In the genomic region with DNA sequence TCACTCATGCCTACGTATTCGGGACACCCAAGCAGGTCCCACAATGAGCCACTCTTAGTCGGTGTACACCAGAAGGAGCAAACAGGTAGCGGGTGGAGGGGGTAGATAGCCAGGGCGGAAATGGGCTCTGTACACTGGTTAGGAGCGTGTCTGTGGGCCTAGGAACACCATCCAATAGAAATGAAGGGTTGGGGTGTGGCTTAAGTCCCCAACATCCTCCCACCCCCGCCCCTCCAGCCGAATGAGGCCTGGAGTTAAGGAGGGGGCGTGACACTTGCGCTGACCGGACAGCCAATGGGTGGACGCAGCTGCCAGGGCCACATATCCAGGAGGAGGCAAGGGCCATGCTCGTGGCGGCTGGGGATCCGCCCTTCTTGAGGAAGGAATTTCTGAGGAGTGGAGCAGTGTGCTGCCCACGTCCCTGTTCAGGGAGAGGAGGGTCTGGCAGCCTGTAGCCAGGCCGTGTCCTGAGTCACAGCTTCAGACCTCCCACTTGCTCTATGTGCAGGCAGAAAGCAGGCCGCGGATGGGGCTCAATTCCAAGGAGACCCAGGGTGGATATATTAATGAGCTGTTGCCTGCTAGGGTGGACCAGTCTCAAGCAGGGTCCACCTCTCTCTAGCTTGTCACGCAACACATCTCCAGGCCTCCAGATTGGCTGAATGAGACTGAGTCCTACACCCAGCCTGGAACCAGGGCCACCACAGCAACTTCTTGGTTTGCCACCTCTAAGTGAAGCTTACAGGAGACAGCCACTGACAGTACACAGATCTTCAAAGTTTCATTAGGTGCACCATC, we compare ENCODE assay signal across 7 mouse cellular contexts. TPM values are rescaled to one million over a fixed set of nuclear protein-coding genes. Genes with fewer than 3 reads are reported as not detected.
A peak's percentile ranks its signal among the peaks of the same experiment; 100 is the strongest.
DNase-seq lines count a peak whose midpoint lies in the region; ATAC-seq and TF ChIP-seq lines count a peak whose summit lies in the region.

No protein-coding gene starts in this region.

- no peaks in the 10 kb centered on the region for H3K27me3 ChIP-seq in embryonic facial prominence, embryonic 15.5 days
- 0 out of 2 replicates have a peak, but pooled peaks cover 11% of the 10 kb centered on the region for H3K27me3 ChIP-seq in heart, embryonic 12.5 days (replicated peaks)
- H3K27me3 ChIP-seq in kidney, embryonic 15.5 days, result no peaks in the 10 kb centered on the region
- H3K27me3 ChIP-seq in small intestine, adult 2 months (ENCODE audit: control insufficient read depth, insufficient read depth, low read length), result no peaks in the 10 kb centered on the region

- no peaks in the 10 kb centered on the region for H3K9me3 ChIP-seq in embryonic facial prominence, embryonic 15.5 days (replicated peaks)
- no peaks in the 10 kb centered on the region; the same call in 1 of the 2 replicates for H3K9me3 ChIP-seq in heart, embryonic 12.5 days (replicated peaks)
- no peaks in the 10 kb centered on the region for H3K9me3 ChIP-seq in kidney, embryonic 15.5 days (replicated peaks)

- TF ChIP-seq POLR2A in small intestine, adult 2 months (IDR thresholded peaks at IDR 0.05; ENCODE audit: low read depth, low read length), result no peak

- H3K4me2 ChIP-seq in embryonic facial prominence, embryonic 15.5 days (replicated peaks), result peak overlapping the region; percentile 45
- H3K4me2 ChIP-seq in heart, embryonic 12.5 days, result peak overlapping the region; percentile 68
- peak overlapping the region; percentile 62 for H3K4me2 ChIP-seq in kidney, embryonic 15.5 days

- no peak overlapping the region for H3K27ac ChIP-seq in brown adipose tissue, adult 24 weeks (replicated peaks; ENCODE audit: low read depth, low read length)
- H3K27ac ChIP-seq in embryonic facial prominence, embryonic 15.5 days (replicated peaks), result peak overlapping the region; percentile 63
- no peak overlapping the region for H3K27ac ChIP-seq in heart, embryonic 12.5 days (ENCODE audit: poor library complexity, severe bottlenecking)
- peak overlapping the region; percentile 83 for H3K27ac ChIP-seq in kidney, embryonic 15.5 days
- no peak overlapping the region for H3K27ac ChIP-seq in small intestine, adult 2 months (ENCODE audit: insufficient read depth, low read depth, low read length)

- H3K36me3 ChIP-seq in embryonic facial prominence, embryonic 15.5 days, result no peaks in the 10 kb centered on the region
- no peaks in the 10 kb centered on the region for H3K36me3 ChIP-seq in heart, embryonic 12.5 days
- H3K36me3 ChIP-seq in kidney, embryonic 15.5 days, result no peaks in the 10 kb centered on the region
- no peaks in the 10 kb centered on the region for H3K36me3 ChIP-seq in small intestine, adult 2 months (ENCODE audit: control insufficient read depth, insufficient read depth, low read length)

- no peak overlapping the region for H3K9ac ChIP-seq in embryonic facial prominence, embryonic 15.5 days
- peak overlapping the region; percentile 40; the same call in 1 of the 2 replicates for H3K9ac ChIP-seq in heart, embryonic 12.5 days
- peak overlapping the region; percentile 39 for H3K9ac ChIP-seq in kidney, embryonic 15.5 days

- ATAC-seq in embryonic facial prominence, embryonic 15.5 days (ENCODE audit: insufficient number of reproducible peaks, low FRiP score, low TSS enrichment, low read depth), result peak; percentile 87
- ATAC-seq in heart, embryonic 12.5 days (ENCODE audit: insufficient number of reproducible peaks, low FRiP score), result peak; percentile 90
- peak; percentile 94 for ATAC-seq in kidney, embryonic 15.5 days (replicated peaks; ENCODE audit: low FRiP score)

- H3K4me1 ChIP-seq in brown adipose tissue, adult 24 weeks (ENCODE audit: control insufficient read depth, insufficient read depth, insufficient read length, low read length), result no peaks in the 10 kb centered on the region
- H3K4me1 ChIP-seq in embryonic facial prominence, embryonic 15.5 days, result peaks cover 45% of the 10 kb centered on the region
- peaks cover 5% of the 10 kb centered on the region for H3K4me1 ChIP-seq in heart, embryonic 12.5 days (replicated peaks)
- peaks cover 31% of the 10 kb centered on the region for H3K4me1 ChIP-seq in kidney, embryonic 15.5 days
- peaks cover 3% of the 10 kb centered on the region; the same call in 1 of the 2 replicates for H3K4me1 ChIP-seq in small intestine, adult 2 months (ENCODE audit: control insufficient read depth, insufficient read depth, insufficient read length, low read length)

- TF ChIP-seq CTCF in small intestine, adult 2 months (IDR thresholded peaks at IDR 0.05; ENCODE audit: extremely low read depth, insufficient read length, insufficient replicate concordance, low read depth, low read length), result no peak

- WGBS in embryonic facial prominence, embryonic 15.5 days, result 9% methylated on average over 20 of the region's 20 CpGs
- WGBS in heart, embryonic 12.5 days, result 7% methylated on average over 20 of the region's 20 CpGs
- WGBS in kidney, embryonic 15.5 days, result 4% methylated on average over 20 of the region's 20 CpGs
- 27% methylated on average over 20 of the region's 20 CpGs for WGBS in small intestine, adult 2 months

- H3K4me3 ChIP-seq in brown adipose tissue, adult 24 weeks (ENCODE audit: insufficient read depth, low read depth, low read length), result peak overlapping the region; percentile 23; the same call in 1 of the 2 replicates
- H3K4me3 ChIP-seq in embryonic facial prominence, embryonic 15.5 days (replicated peaks), result peak overlapping the region; percentile 26
- H3K4me3 ChIP-seq in heart, embryonic 12.5 days, result peak overlapping the region; percentile 36
- H3K4me3 ChIP-seq in kidney, embryonic 15.5 days (replicated peaks), result peak overlapping the region; percentile 32
- peak overlapping the region; percentile 33; the same call in 1 of the 2 replicates for H3K4me3 ChIP-seq in small intestine, adult 2 months (ENCODE audit: low read depth, low read length)

- DNase-seq in lung, postnatal 14 days, result peak; percentile 76
- DNase-seq in layer of hippocampus, adult 8-10 months (ENCODE audit: low spot score in 2 of 2), result no peak

RNA-seq across cellular contexts. Expression of a gene that starts 2.1 kb away (rescaled TPM):
- 1.5 and 1.8 TPM in 2 replicates for polyA plus RNA-seq in brown adipose tissue, adult 24 weeks (2012; ENCODE audit: insufficient read depth, insufficient read length, missing spikeins)
- 8.1 and 10.1 TPM in 2 replicates for polyA plus RNA-seq in embryonic facial prominence, embryonic 15.5 days (2015; fragmentation: Nextera tagmentation; extraction: Ambion mirVana)
- polyA plus RNA-seq in heart, embryonic 12.5 days (2016; fragmentation: Nextera tagmentation; extraction: Ambion mirVana), result 0.13 and 0.26 TPM in 2 replicates
- 2.5 and 3.7 TPM in 2 replicates for polyA plus RNA-seq in kidney, embryonic 15.5 days (2015; fragmentation: Nextera tagmentation; extraction: Ambion mirVana)
- polyA plus RNA-seq in small intestine, adult 2 months (2012; rRNA removed), result 12.0 and 17.6 TPM in 2 replicates
- total RNA-seq in layer of hippocampus, adult 8-10 months (2022), result 1 to 10 TPM in 2 of 4 experiments, under 1 TPM in 2; 0.87 to 1.2 (median 1.1) TPM

RNA-seq across cellular contexts. Expression of a gene that starts 11.9 kb away (rescaled TPM):
- polyA plus RNA-seq in brown adipose tissue, adult 24 weeks (2012; ENCODE audit: insufficient read depth, insufficient read length, missing spikeins), result not detected in 2 replicates
- polyA plus RNA-seq in embryonic facial prominence, embryonic 15.5 days (2015; fragmentation: Nextera tagmentation; extraction: Ambion mirVana), result not detected in 2 replicates
- polyA plus RNA-seq in heart, embryonic 12.5 days (2016; fragmentation: Nextera tagmentation; extraction: Ambion mirVana), result not detected in 2 replicates
- not detected in 2 replicates for polyA plus RNA-seq in kidney, embryonic 15.5 days (2015; fragmentation: Nextera tagmentation; extraction: Ambion mirVana)
- polyA plus RNA-seq in small intestine, adult 2 months (2012; rRNA removed), result not detected in 2 replicates
- not detected for total RNA-seq in layer of hippocampus, adult 8-10 months (2022)

RNA-seq across cellular contexts. Expression of a gene that starts 18.9 kb away (rescaled TPM):
- polyA plus RNA-seq in brown adipose tissue, adult 24 weeks (2012; ENCODE audit: insufficient read depth, insufficient read length, missing spikeins), result 4.3 and 6.6 TPM in 2 replicates
- polyA plus RNA-seq in embryonic facial prominence, embryonic 15.5 days (2015; fragmentation: Nextera tagmentation; extraction: Ambion mirVana), result 12.2 and 12.3 TPM in 2 replicates
- polyA plus RNA-seq in heart, embryonic 12.5 days (2016; fragmentation: Nextera tagmentation; extraction: Ambion mirVana), result 6.4 and 7.3 TPM in 2 replicates
- polyA plus RNA-seq in kidney, embryonic 15.5 days (2015; fragmentation: Nextera tagmentation; extraction: Ambion mirVana), result 8.8 and 9.7 TPM in 2 replicates
- 8.5 and 10.8 TPM in 2 replicates for polyA plus RNA-seq in small intestine, adult 2 months (2012; rRNA removed)
- 10 to 100 TPM in 2 of 4 experiments, 1 to 10 TPM in 2; 8.3 to 14.3 (median 10.5) TPM for total RNA-seq in layer of hippocampus, adult 8-10 months (2022)

Comparison
In these comparisons a context has a peak if more than half of its experiments do, and no peak if none do; other contexts are left out.
1. H3K27ac ChIP-seq: peak in embryonic facial prominence, embryonic 15.5 days (single experiment) and kidney, embryonic 15.5 days (single experiment); none in brown adipose tissue, adult 24 weeks (single experiment), heart, embryonic 12.5 days (single experiment) and small intestine, adult 2 months (single experiment).
2. Peak in every context shown above with its lines, with median percentiles within 50 percentile points of each other: H3K4me3 ChIP-seq, ATAC-seq and H3K4me2 ChIP-seq.